Mouse (Mus musculus): Measurements from ENCODE around the gene Aurkc.
"Not testable (repeated sequence)": the region's sequence is repeated elsewhere in the genome, so short reads cannot be mapped to it uniquely, and the experiment has no call there.

The Aurkc gene

DNA sequence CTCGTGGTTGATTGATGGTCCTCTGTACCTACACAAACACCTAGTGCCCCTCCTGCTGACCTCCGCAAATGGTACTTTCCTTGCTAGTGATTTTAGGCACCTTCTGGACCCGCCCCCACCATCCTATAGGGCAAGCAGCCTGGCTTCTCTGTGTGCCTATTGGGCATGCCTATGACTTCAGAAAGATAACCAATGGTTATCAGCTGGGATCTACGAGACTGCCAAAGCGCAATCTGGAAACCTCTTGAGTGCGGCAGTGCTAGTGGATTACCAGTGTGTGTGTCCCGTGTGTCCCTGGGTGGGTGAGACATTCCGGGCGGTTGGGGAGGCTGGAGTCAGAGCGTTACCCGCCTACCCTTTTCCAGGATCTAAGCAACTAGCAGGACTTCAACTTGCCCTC lies at the start of gene Aurkc:
Aurkc (plus strand) TSS at position 50 of the 400 bp plus-strand sequence.
- DNase-seq (ENCODE audit: low spot score in 2 of 2): not testable (repeated sequence)

DNA sequence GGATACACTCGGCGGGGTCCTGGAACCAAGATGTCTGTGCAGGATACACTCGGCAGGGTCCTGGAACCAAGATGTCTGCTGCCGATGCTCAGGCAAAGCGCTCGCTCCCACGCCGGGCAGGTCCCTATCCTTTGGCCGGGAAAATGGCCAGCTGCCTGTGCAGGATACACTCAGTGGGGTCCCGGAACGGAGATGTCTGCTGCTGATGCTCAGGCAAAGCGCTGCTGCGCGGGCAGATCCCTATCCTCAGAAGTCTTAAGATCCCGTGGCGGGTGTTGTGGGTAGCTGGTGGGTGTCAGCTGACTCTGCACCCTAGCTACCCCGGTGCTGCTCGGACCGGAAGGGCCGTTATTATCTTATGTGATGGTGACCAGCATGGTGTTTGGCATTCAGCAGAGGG lies 47.0 kb upstream of the Aurkc start:
- not testable (repeated sequence) for DNase-seq (ENCODE audit: low spot score in 2 of 2)

DNA sequence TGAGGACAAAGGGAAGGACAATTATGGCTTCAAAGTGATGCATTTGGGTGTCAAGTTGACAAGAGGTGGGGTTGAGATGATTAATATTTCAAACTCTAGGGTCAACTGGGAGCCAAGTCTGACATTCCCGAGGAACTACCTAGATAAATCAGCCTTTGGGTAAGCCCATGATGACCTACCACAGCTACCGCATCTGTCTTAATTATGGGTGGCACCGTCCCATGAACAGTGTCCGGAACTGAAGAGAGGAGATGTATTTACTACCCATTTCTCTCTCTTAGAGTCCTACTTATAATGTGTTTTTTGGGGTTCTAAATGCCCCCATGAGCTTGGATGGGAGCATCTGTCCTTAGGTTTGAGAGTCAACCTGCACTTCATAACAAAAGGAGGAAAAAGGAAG lies 38.5 kb upstream of the Aurkc start:
- DNase-seq (ENCODE audit: low spot score in 2 of 2): no peak

DNA sequence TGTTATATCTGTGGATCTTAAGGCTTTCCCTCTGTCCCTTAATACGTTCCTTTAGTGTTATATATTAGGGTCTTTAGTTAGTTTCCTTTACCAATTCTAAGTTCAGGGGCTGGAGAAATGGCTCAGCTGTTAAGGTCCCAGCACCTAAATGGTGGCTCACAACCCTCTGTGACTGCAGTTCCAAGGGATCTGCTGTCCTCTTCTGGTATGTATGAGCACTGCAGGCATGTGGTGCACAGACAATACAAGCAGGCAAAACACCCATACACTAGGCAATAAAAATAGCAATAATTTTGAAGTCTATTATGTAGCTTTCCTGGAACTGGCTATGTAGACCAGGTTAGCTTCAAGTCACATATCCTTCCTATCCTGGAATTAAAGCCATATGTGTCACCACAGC lies 36.5 kb upstream of the Aurkc start:
- no peak for DNase-seq (ENCODE audit: low spot score in 2 of 2)

DNA sequence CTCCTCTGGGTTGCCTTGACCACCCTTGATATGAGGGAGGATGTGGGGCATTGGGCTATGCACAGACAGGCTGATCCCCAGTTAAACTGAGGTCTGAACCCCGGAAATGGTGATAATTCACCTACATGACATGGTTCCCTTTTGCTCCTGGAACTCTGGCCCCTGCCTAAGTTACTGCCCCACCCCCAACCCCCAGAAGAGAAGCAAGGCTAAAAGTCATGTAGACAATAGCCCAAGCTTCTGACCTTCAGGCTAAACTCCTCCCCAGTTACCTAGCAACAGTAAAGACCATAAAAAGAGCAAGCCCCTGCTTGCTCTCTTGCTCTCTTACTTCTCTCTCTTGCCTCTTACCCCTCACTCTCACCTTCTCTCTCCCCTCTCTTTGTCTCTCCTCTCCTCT lies 21.5 kb upstream of the Aurkc start:
- DNase-seq (ENCODE audit: low spot score in 2 of 2): no peak

DNA sequence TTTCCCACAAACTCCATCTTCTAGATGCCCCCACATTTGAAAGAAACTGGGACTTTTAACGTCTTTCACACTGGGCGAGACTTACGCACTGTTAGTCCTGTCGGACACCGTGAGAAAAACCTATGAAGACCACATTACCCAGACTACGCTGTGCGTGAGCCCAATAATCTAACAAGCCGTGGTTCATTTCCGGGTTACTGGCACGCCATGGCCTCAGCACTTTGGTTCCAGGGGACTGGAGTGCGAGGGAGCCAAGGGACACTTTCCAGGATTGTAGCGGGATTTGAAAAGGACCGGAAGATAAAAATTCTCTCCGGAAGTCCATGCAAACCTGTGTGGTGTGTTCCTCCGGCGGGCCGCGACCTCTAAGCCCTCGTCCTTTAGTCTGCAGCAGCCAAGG lies 18.2 kb upstream of the Aurkc start:
- no peak for DNase-seq (ENCODE audit: low spot score in 2 of 2)

DNA sequence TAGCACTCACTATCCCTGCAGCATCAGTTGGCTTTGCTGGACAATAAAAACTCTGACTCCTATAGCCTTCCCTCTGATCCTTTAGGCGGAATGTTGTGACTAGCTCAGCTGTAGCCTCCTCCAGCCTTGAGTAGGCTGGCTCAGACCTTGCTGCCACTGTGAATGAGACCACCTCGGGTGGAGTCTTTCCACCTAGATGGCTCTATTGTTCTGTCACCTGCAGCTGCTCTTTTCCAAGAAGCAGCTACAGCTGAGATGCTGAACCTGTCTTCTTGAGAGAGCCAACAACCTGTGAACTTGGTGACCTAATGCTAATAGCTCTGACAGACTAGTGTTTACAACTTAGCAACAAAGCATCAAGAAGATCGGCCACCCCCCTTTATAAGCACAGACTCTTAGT lies 3.8 kb downstream of the Aurkc start:
- not testable (repeated sequence) for DNase-seq (ENCODE audit: low spot score in 2 of 2)

DNA sequence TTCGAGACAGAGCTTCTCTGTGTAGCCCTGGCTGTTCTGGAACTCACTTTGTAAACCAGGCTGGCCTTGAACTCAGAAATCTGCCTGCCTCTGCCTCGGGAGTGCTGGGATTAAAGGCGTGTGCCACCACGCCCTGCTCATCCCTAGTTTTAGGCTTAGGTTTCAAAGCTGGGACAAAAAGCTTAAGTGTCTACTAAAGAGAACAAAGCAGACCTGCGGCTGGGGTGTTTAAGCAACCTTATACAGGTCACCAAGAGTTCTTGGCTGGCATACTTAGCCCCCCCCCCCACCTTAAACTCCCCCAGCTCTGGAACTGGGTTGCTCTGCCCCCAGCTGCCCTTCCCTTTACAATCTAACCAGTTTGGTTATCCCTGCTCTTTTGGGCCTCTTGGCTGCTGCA lies 10.3 kb downstream of the Aurkc start:
- DNase-seq (ENCODE audit: low spot score in 2 of 2): not testable (repeated sequence)

DNA sequence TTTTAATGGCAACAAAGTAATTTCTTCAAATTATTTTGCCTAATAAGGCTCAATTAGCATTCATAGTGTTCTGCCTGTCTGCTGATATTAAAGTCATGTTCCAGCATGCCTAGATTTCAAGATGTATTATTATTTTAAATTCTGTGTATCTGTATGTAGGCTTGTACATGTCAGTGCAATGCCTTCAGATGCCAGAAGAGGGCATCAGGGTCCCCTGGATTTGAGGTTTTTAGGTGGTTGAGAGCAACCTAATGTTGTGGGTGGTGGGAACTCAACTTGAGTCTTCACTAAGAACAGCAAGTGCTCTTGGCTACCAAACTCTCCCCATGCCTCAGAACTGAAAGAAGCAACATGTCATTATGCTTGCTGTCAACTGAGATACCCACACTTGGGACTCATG lies 32.3 kb downstream of the Aurkc start:
- no peak for DNase-seq (ENCODE audit: low spot score in 2 of 2)

DNA sequence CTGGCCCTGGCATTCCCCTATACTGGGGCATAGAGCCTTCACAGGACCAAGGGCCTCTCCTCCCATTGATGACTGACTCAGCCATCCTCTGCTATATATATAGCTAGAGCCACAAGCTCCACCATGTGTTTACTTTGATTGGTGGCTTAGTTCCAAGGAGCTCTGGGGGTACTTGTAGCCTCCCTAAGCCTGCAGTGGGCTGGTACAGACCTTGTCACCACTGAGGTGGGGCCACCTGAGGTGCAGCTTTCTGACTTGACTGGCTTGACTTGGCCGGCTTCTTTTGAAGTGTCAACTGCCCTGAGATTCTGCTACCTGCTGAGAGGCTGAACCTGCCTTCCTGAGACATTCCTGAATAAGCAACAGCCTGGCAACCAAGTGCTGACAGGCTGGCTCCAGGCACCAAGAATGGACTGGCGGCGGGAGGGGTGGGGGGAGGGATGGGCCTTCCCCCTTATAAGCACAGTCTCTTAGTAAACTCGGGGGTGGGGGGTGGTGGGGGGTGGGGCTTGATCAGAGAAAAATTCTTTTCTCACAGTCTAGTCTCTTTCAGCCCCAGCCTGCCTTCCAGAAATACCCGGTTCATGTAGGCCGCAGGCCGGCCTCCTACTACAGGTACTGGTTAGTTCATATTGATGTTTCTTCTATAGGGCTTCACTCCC lies 54.7 kb downstream of the Aurkc start:
- DNase-seq (ENCODE audit: low spot score in 2 of 2): not testable (repeated sequence)

Measured in right cerebral cortex, adult 2 months (tissue).